Mouse (Mus musculus) MEL (cell line): Measurements from ENCODE around the gene Olfr633. TPM values are rescaled to one million over a fixed set of nuclear protein-coding genes. Genes with fewer than 3 reads are reported as not detected.

Experiments used
- DNase-seq: peaks from one replicate; pipeline ENCODE4 v3.0.0; 2011; ENCODE audit warnings: low read depth, low spot score
- H3K27ac ChIP-seq: 2 replicates; pipeline ENCODE4 v1.5.1; 2012; ENCODE audit warnings: low read depth, mild to moderate bottlenecking, control low read depth, low read length, moderate library complexity; ENCODE audit not compliant: control insufficient read depth
- H3K27me3 ChIP-seq, 2 experiments: fragments of 150-350 bp in 1 of 2; sonication (generic) in 1 of 2; 2 replicates each; pipeline ENCODE4 v1.6.1; 2012; ENCODE audit warnings: low read length in 2 of 2, mild to moderate bottlenecking in 2 of 2, improper control_type of control experiment in 1 of 2, moderate library complexity in 1 of 2; ENCODE audit not compliant: insufficient read depth in 2 of 2, control insufficient read depth in 1 of 2
- H3K36me3 ChIP-seq, 2 experiments: 2 replicates each; pipeline ENCODE4 v1.6.1; 2012 to 2014; ENCODE audit warnings: low read length in 2 of 2, improper control_type of control experiment in 1 of 2, inconsistent platforms in 1 of 2, mild to moderate bottlenecking in 1 of 2; ENCODE audit not compliant: insufficient read depth in 2 of 2, control insufficient read depth in 1 of 2
- H3K4me1 ChIP-seq, 2 experiments: fragments of 150-350 bp in 1 of 2; sonication (generic) in 1 of 2; 2 replicates each; pipeline ENCODE4 v1.6.1; 2012; ENCODE audit warnings: low read length in 2 of 2, improper control_type of control experiment in 1 of 2, mild to moderate bottlenecking in 1 of 2; ENCODE audit not compliant: insufficient read depth in 2 of 2, control insufficient read depth in 1 of 2
- H3K4me3 ChIP-seq, 2 experiments: fragments of 150-350 bp in 1 of 2; sonication (generic) in 1 of 2; 2 replicates each; pipeline ENCODE4 v1.5.1; 2012; ENCODE audit warnings: low read depth in 2 of 2, low read length in 2 of 2, mild to moderate bottlenecking in 2 of 2, moderate library complexity in 2 of 2, control low read depth in 1 of 2, improper control_type of control experiment in 1 of 2; ENCODE audit not compliant: control insufficient read depth in 1 of 2, insufficient read depth in 1 of 2
- H3K79me2 ChIP-seq: 2 replicates; pipeline ENCODE4 v1.6.1; 2012; ENCODE audit warnings: mild to moderate bottlenecking, low read length, moderate library complexity; ENCODE audit not compliant: control insufficient read depth, poor library complexity, insufficient read depth
- H3K9ac ChIP-seq: 2 replicates; pipeline ENCODE4 v1.6.1; 2012; ENCODE audit warnings: low read depth, mild to moderate bottlenecking, control low read depth, low read length, moderate library complexity; ENCODE audit not compliant: control insufficient read depth, poor library complexity, severe bottlenecking
- H3K9me3 ChIP-seq: fragments of 150-350 bp; sonication (generic); replicated peaks from 2 replicates; pipeline ENCODE4 v1.6.1; 2012; ENCODE audit warnings: mild to moderate bottlenecking, low read length, improper control_type of control experiment, moderate library complexity; ENCODE audit not compliant: insufficient read depth
- BHLHE40 ChIP-seq: IDR thresholded peaks from 2 replicates; pipeline ENCODE4 v1.6.1; 2012; ENCODE audit warnings: low read depth, mild to moderate bottlenecking, inconsistent platforms, low read length, improper control_type of control experiment, borderline replicate concordance
- CHD2 ChIP-seq: IDR thresholded peaks from 2 replicates; pipeline ENCODE4 v1.6.1; 2011; ENCODE audit warnings: low read length, improper control_type of control experiment
- CTCF ChIP-seq, 3 experiments: IDR thresholded peaks in 2 of 3; conservative IDR thresholded peaks in 1 of 3; 2 replicates each; pipeline ENCODE4 v1.5.1; 2011 to 2012; ENCODE audit warnings: low read length in 3 of 3, low read depth in 2 of 3, mild to moderate bottlenecking in 2 of 3, improper control_type of control experiment in 1 of 3, inconsistent platforms in 1 of 3, mixed read lengths in 1 of 3, moderate library complexity in 1 of 3; ENCODE audit not compliant: control insufficient read depth in 1 of 3, insufficient read depth in 1 of 3, poor library complexity in 1 of 3, severe bottlenecking in 1 of 3
- E2F4 ChIP-seq: IDR thresholded peaks from 2 replicates; pipeline ENCODE4 v1.6.1; 2011; ENCODE audit warnings: low read depth, low read length, improper control_type of control experiment, borderline replicate concordance
- ELF1 ChIP-seq: IDR thresholded peaks from 2 replicates; pipeline ENCODE4 v1.6.1; 2014; ENCODE audit warnings: low read depth, mild to moderate bottlenecking, inconsistent platforms, low read length, improper control_type of control experiment, moderate library complexity
- EP300 ChIP-seq, 2 experiments: IDR thresholded peaks; 2 replicates each; pipeline ENCODE4 v1.6.1; 2011; ENCODE audit warnings: improper control_type of control experiment in 2 of 2, low read length in 2 of 2, low read depth in 1 of 2, mild to moderate bottlenecking in 1 of 2
- GABPA ChIP-seq: IDR thresholded peaks from 2 replicates; pipeline ENCODE4 v1.6.1; 2012; ENCODE audit warnings: low read depth, mild to moderate bottlenecking, inconsistent platforms, low read length, improper control_type of control experiment, moderate library complexity
- HCFC1 ChIP-seq: IDR thresholded peaks from 2 replicates; pipeline ENCODE4 v1.6.1; 2012; ENCODE audit warnings: low read depth, mild to moderate bottlenecking, inconsistent platforms, low read length, improper control_type of control experiment, moderate library complexity
- KAT2A ChIP-seq: conservative IDR thresholded peaks from 2 replicates; pipeline ENCODE4 v1.6.1; 2012; ENCODE audit warnings: low read depth, low read length, improper control_type of control experiment, inconsistent platforms
- MAFK ChIP-seq: IDR thresholded peaks from 2 replicates; pipeline ENCODE4 v1.6.1; 2011; ENCODE audit warnings: low read depth, mild to moderate bottlenecking, low read length, improper control_type of control experiment, borderline replicate concordance
- MAX ChIP-seq: IDR thresholded peaks from 2 replicates; pipeline ENCODE4 v1.6.1; 2011; ENCODE audit warnings: low read length, improper control_type of control experiment
- MAZ ChIP-seq: IDR thresholded peaks from 2 replicates; pipeline ENCODE4 v1.6.1; 2012; ENCODE audit warnings: low read depth, mild to moderate bottlenecking, inconsistent platforms, low read length, improper control_type of control experiment
- MXI1 ChIP-seq: IDR thresholded peaks from 2 replicates; pipeline ENCODE4 v1.6.1; 2011; ENCODE audit warnings: mild to moderate bottlenecking, low read depth, low read length, improper control_type of control experiment
- MYB ChIP-seq: IDR thresholded peaks from 2 replicates; pipeline ENCODE4 v1.6.1; 2011; ENCODE audit warnings: mild to moderate bottlenecking, low read depth, low read length, improper control_type of control experiment
- MYC ChIP-seq: IDR thresholded peaks from 2 replicates; pipeline ENCODE4 v1.6.1; 2011; ENCODE audit warnings: low read depth, mild to moderate bottlenecking, low read length, improper control_type of control experiment, moderate library complexity
- NELFE ChIP-seq: IDR thresholded peaks from 2 replicates; pipeline ENCODE4 v1.6.1; 2011; ENCODE audit warnings: low read depth, low read length, improper control_type of control experiment
- POLR2A ChIP-seq, 2 experiments: IDR thresholded peaks; 2 replicates each; pipeline ENCODE4 v1.6.1; 2011 to 2012; ENCODE audit warnings: low read length in 2 of 2, mild to moderate bottlenecking in 2 of 2, control low read depth in 1 of 2, improper control_type of control experiment in 1 of 2, low read depth in 1 of 2, moderate library complexity in 1 of 2; ENCODE audit not compliant: control insufficient read depth in 1 of 2, insufficient read depth in 1 of 2, poor library complexity in 1 of 2
- POLR2AphosphoS2 ChIP-seq: IDR thresholded peaks from 2 replicates; pipeline ENCODE4 v1.6.1; 2011; ENCODE audit warnings: low read length, improper control_type of control experiment
- RCOR1 ChIP-seq: IDR thresholded peaks from 2 replicates; pipeline ENCODE4 v1.6.1; 2012; ENCODE audit warnings: low read depth, mild to moderate bottlenecking, inconsistent platforms, low read length, improper control_type of control experiment
- SMC3 ChIP-seq: IDR thresholded peaks from 2 replicates; pipeline ENCODE4 v1.6.1; 2011; ENCODE audit warnings: low read depth, low read length, improper control_type of control experiment
- TBP ChIP-seq: IDR thresholded peaks from 2 replicates; pipeline ENCODE4 v1.8.0; 2011; ENCODE audit warnings: low read depth, low read length, improper control_type of control experiment
- USF1 ChIP-seq: IDR thresholded peaks from 2 replicates; pipeline ENCODE4 v1.6.1; 2014; ENCODE audit warnings: low read depth, mild to moderate bottlenecking, inconsistent platforms, low read length, improper control_type of control experiment, moderate library complexity
- USF2 ChIP-seq, 2 experiments: IDR thresholded peaks; 2 replicates each; pipeline ENCODE4 v1.6.1; 2011 to 2012; ENCODE audit warnings: improper control_type of control experiment in 2 of 2, low read length in 2 of 2, borderline replicate concordance in 1 of 2, inconsistent platforms in 1 of 2, low read depth in 1 of 2, mild to moderate bottlenecking in 1 of 2; ENCODE audit not compliant: insufficient read depth in 1 of 2
- ZMIZ1 ChIP-seq: IDR thresholded peaks from 2 replicates; pipeline ENCODE4 v1.6.1; 2012; ENCODE audit warnings: low read depth, mild to moderate bottlenecking, inconsistent platforms, low read length, improper control_type of control experiment, moderate library complexity
- polyA plus RNA-seq, 2 experiments: library from polyadenylated mRNA; stranded (reverse) in 1 of 2; unstranded in 1 of 2; fragments of >175 nt in 1 of 2; fragments of >200 nt in 1 of 2; gene quantifications; 2 replicates each; pipeline versions ENCODE4 v1.2.1 to v1.2.4; 2012; ENCODE audit warnings: low replicate concordance in 2 of 2, low read depth in 1 of 2; ENCODE audit not compliant: insufficient read length in 2 of 2, insufficient read depth in 1 of 2, missing spikeins in 1 of 2
- total RNA-seq: library from RNA; depleted of rRNA; stranded (reverse); fragments of 300-350 nt; gene quantifications from 2 replicates; pipeline ENCODE4 v1.2.3, GENCODE M21; 2012

Olfr633 gene
- total and polyA plus RNA-seq, 3 experiments: not detected

GRCm38 (mm10) chr7:103912969-103913511 lies 31.2 kb upstream of the Olfr633 start (continued):
- TF ChIP-seq CHD2 (no peak), GABPA (no peak)

- Histone ChIP-seq H3K36me3 (peaks cover 0 to 11% of the 10 kb centered on the region in 2 experiments; a peak in 2 of 4 replicates), H3K9ac (no peak overlapping the region), H3K27ac (no peak overlapping the region), H3K4me3 (no peak overlapping the region), H3K27me3 (peaks cover 0 to 2% of the 10 kb centered on the region in 2 experiments; a peak in 2 of 4 replicates), H3K79me2 (no peaks in the 10 kb centered on the region), H3K9me3 (no peaks in the 10 kb centered on the region), H3K4me1 (peaks cover 3 to 9% of the 10 kb centered on the region in 2 experiments)
- no peak for TF ChIP-seq USF1
- no peak for TF ChIP-seq ELF1
- no peak for TF ChIP-seq E2F4
- TF ChIP-seq HCFC1: no peak
- no peak for TF ChIP-seq NELFE
- no peak for TF ChIP-seq CHD2
- TF ChIP-seq RCOR1: no peak
- no peak for TF ChIP-seq GABPA
- no peak for TF ChIP-seq EP300 (IDR thresholded peaks at IDR 0.05; ENCODE audit: low read depth in 1 of 2, low read length in 2 of 2)
- TF ChIP-seq SMC3: no peak
- no peak for TF ChIP-seq BHLHE40
- no peak for TF ChIP-seq CTCF (IDR thresholded peaks at IDR 0.05 in 2 of 3, conservative IDR thresholded peaks at IDR 0.05 in 1 of 3; ENCODE audit: control insufficient read depth in 1 of 3, insufficient read depth in 1 of 3, low read depth in 2 of 3, low read length in 3 of 3, poor library complexity in 1 of 3, severe bottlenecking in 1 of 3)
- no peak for TF ChIP-seq KAT2A
- no peak for TF ChIP-seq POLR2A (IDR thresholded peaks at IDR 0.05; ENCODE audit: control insufficient read depth in 1 of 2, insufficient read depth in 1 of 2, low read depth in 1 of 2, low read length in 2 of 2, poor library complexity in 1 of 2)
- TF ChIP-seq POLR2AphosphoS2: no peak
- no peak for TF ChIP-seq USF2 (IDR thresholded peaks at IDR 0.05; ENCODE audit: borderline replicate concordance in 1 of 2, insufficient read depth in 1 of 2, low read depth in 1 of 2, low read length in 2 of 2)
- no peak for TF ChIP-seq MXI1
- TF ChIP-seq MAZ: no peak
- TF ChIP-seq MYB: no peak
- TF ChIP-seq MYC: no peak
- DNase-seq: no peak
These were observed 28.9 kb upstream of the Olfr633 start for GRCm38 (mm10) chr7:103915338-103915737.

- Histone ChIP-seq H3K4me1 (no peaks in the 10 kb centered on the region), H3K79me2 (no peaks in the 10 kb centered on the region), H3K4me3 (no peak within 1 kb of the TSS), H3K27ac (no peak within 1 kb of the TSS), H3K36me3 (no peaks in the 10 kb centered on the region), H3K9ac (no peak within 1 kb of the TSS), H3K27me3 (peaks cover 0 to 2% of the 10 kb centered on the region in 2 experiments; a peak in 2 of 4 replicates), H3K9me3 (no peaks in the 10 kb centered on the region)
- DNase-seq: no peak
- TF ChIP-seq MYC: no peak
- TF ChIP-seq ZMIZ1: no peak
- no peak for TF ChIP-seq TBP
- TF ChIP-seq MAX: no peak
- TF ChIP-seq POLR2A (IDR thresholded peaks at IDR 0.05; ENCODE audit: control insufficient read depth in 1 of 2, insufficient read depth in 1 of 2, low read depth in 1 of 2, low read length in 2 of 2, poor library complexity in 1 of 2): no peak
- no peak for TF ChIP-seq MAFK
- TF ChIP-seq KAT2A: no peak
- TF ChIP-seq NELFE: no peak
These were observed 15.7 kb upstream of the Olfr633 start, which contains the start of gene Olfr631 for GRCm38 (mm10) chr7:103928525-103928924. Gene Olfr631 (plus strand): TSS chr7:103928825.
